Mouse (Mus musculus): ENCODE data around the gene Mcfd2.

Gene Mcfd2

DNA sequence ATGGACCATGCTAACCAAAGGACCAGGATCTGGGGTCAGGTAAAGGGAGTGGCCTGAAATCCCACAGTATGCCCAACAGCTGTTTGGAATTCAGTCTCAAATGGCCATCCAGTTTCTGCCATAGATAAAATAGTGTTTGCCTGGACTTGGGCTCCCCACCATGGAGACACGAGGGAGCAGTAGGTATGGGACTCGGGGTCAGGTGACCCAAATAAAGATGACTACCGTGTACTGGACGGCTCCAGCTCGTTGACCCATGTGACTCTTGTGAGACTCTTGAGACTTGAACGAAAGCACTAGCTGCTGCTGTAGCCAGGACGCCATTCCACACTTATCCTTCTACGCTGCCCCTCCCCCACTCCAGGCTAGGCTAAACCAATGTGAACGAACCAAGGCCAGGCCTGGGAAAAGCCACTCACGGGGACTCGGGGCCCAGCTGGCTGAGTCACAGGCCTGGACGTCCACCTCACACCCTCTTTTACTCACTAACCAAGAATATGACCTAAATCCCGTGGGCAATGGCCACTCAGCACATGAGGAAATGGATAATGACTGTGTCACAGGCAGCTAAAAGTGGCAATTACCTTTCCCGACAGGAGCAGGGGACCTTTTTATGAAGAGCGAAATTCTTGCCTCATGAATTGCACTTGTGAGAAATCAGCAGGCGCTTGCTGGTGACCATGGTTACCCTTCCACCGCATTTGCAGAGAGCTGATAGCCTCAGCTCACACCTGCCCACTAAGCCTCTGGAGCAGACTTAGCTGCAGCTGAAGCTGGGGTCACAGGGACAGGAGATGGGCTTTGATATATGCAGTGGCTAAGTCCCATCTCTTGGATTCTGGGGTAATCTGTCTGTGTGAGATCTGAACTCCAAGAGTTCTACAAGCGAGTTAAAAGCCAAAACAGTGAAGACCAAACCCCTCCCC, 28.7 kb downstream of the Mcfd2 start:
- in situ Hi-C loops (cut with MboI), result no loop called here

DNA sequence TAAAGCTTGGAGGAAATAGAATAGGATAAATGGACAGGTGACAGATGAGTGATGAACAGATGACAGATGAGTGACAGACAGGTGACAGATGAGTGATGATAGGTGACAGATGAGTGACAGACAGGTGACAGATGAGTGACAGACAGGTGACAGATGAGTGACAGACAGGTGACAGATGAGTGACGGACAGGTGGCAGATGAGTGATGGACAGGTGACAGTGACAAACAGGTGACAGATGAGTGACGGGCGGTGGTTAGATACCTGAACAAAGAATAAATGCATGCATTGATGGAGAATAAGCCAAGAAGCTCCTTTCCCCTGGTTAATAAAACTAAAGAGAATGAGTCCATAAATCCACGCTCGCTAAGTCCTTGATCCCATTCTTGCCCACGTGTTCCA, 30.7 kb downstream of the Mcfd2 start:
- in situ Hi-C loops (cut with MboI), result no loop called here

DNA sequence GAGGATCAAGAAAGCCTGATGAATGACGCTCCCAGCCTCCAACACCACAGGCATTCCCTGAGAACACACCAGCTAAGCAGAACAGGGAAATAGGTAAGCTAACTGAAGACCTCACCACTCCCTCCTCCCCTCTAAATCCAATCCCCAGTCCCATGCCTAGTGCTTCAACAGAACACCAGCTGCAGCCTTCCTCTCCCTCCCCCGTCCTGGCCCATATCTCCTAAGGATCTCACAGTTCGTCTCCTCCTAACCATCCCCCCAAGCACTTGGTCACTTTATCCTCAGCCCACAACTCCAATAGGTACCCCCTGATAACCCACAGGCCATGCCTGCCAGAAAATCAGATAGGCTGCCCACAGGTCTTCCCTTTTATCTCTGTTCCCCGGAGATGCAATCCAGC, 37.9 kb downstream of the Mcfd2 start:
- in situ Hi-C loops (cut with MboI), result no loop called here

DNA sequence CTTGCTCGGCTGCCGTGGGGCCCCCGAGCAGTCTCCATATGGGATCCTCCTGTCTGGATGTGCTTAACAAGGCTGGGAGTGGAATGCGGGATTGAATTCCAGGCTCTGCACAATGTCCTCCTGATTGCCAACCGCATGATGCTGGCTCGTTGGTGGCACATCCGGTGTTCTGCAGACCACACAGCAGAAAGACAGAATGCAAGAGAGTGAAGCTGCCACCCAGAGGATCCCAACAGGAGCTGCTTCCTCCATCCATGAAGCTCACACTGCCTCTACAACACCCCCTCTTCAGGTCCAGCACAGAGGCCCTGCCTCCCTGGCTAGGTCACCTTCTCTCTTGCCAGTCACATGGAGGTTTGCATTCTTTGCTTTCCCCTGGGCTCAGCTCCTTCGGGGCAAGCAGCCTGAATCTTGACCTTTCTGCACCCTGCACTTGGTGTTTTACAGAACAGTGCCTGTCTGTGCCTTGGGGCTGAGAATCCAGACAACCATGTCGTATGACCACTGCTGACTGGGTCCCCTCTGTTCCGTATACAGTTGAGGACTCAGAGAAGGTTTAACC, 39.6 kb downstream of the Mcfd2 start:
- in situ Hi-C loops (cut with MboI), result no loop called here

DNA sequence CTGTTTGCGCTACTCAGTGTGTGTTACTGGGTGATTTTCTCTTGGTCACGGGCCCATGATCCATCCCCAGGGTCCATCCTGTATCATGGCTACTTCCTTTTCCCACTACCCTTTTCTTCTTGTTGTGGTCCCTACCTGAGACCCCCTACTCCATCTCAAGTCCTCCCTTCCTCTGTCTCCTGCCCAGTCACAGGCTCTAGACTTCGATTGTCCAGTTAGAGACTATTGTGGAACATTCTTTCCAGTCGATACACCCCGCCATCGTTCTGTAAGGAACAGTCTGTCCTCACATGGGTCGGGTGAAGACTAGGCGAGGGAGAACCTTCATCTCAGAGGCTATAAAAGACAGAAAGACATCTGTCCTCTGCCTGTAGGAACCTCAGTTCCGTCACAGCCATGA, 40.4 kb downstream of the Mcfd2 start:
- in situ Hi-C loops (cut with MboI), result no loop called here

DNA sequence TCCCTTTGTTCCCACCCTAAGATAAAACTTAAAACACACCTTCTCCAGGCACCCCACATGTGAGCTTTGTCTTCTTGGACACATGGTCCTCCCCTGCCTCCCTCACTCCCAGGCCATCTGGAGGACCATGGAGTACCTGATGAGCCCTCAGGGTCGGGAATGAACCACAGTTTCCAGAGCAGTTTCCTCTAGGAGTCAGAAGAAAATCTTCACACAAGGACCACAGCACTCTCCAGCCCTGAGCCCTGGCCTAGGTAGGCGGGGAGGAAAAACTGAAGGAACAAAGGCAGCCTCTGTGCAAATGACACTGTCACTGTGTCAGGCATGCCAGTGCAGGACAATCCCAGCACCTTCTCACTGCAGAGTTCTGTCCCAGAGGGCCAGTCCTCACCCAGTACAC, 41.3 kb downstream of the Mcfd2 start:
- in situ Hi-C loops (cut with MboI), result no loop called here

DNA sequence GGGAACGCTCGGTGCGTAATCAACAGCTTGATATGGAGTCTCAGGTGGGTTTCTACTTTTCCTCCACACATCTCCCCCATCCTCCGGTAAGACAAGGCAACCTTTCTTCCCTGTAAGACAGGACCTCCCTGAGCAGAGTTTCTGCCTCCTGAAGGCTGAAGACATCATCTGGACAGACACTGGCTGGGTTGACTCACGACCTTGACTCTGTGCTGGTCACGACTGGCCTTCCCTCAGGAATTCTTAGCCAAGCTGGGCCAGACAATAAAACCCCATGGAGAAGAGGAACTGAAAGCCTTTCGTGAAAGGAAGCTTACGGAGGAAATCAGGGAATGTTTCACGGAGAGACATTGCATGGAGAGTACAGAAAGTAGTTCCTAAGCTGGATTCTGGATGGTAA, 46.3 kb downstream of the Mcfd2 start:
- in situ Hi-C loops (cut with MboI), result no loop called here

DNA sequence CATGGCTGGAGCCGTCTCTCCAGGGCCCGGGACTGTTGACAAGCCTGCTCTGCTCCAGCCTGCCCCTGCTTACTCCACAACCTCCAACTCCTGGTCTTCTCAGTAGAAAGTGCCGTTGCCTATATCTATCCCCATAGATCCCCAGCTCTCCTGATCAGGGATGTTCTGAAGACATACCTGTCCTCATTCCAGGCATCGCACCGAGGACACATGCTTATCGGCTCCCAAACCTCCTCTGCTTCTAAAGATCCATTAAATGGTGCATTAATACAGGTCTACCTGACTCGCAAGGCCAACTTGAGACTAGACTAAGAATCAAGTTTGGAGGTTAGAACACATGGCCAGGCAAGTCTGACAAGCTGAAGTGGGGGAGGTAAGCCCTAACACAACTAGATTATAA, 51.2 kb downstream of the Mcfd2 start:
- in situ Hi-C loops (cut with MboI), result no loop called here

DNA sequence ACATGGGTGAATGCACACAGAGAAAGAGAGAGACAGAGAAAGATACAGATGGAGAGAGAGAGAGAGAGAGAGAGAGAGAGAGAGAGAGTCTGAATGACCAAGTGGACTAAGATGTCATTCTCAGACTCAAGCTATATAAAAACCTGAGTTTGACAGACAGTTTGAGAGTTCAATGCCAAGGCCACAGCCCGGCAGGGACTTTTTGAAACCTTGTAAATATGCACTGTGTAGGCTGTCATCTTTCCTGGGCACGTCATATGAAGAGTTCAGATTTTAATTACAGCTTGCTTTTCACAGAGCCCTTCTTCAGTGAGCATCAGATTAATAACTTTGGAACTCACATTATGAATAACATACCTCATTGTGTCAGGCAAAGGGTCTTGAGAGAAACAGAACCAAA, 55.2 kb downstream of the Mcfd2 start:
- in situ Hi-C loops (cut with MboI), result no loop called here

DNA sequence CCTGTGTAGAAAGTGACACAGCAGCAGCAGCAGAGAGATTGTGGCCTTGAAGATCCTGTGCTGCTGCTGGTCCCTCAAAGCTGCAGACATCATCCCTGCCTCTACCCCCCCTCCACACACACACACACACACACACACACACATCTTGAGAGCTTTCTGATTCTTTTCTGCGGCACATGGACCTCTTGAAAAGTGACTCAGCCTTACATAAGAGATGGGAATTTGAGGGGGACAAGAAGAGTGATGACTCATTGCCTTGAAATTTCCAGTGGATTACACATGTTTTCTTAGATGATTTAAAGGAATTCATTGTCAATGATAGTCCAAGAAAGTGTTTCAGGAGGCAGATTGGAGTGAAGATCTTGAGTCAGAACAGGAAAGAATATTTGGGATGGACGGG, 58.9 kb downstream of the Mcfd2 start:
- in situ Hi-C loops (cut with MboI), result no loop called here
